Mouse (Mus musculus): Measurements from ENCODE around the gene Timp3. TPM values are rescaled to one million over a fixed set of nuclear protein-coding genes. Genes with fewer than 3 reads are reported as not detected.

Gene Timp3
- polyA plus RNA-seq, 1 experiment: 25.3 TPM

DNA sequence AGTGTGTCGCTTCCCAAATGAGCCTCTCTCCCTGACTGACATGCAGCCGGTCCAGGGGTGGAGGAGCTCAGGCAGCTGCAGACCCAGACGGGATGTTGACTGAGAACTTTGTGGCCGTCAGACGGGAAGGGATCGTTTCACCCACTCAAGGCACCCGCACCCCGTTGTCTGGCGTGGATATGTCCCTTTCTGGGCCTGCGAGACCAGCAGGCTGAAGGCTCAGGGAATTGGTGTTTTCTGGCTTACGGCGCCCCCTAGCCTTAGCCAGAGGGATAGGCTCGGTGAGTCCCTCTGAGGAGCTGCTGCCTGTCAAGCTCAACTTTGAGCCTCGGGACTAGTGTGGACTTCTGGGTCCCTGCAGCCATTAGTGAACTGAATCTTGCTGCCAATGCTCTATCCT lies 4.1 kb upstream of the Timp3 start:
- Histone ChIP-seq H3K4me1 (ENCODE audit: control insufficient read depth, insufficient read depth, insufficient read length) (no peaks in the 10 kb centered on the region), H3K36me3 (ENCODE audit: control insufficient read depth, insufficient read depth, low read length) (no peaks in the 10 kb centered on the region), H3K27me3 (ENCODE audit: control insufficient read depth, insufficient read depth, low read length) (peaks cover 6% of the 10 kb centered on the region; the same call in 1 of the 2 replicates), H3K27ac (ENCODE audit: insufficient read depth, low read length) (no peak overlapping the region), H3K4me3 (ENCODE audit: extremely low read depth, insufficient read depth, insufficient read length) (no peak overlapping the region)
- WGBS: 3% methylated on average over 14 of the region's 14 CpGs
- DNase-seq (ENCODE audit: low read depth in 1 of 2, low spot score in 2 of 2): peak in 1 of 2 experiments; percentile 34
- TF ChIP-seq CTCF (IDR thresholded peaks at IDR 0.05; ENCODE audit: extremely low read depth, insufficient read depth, insufficient read length, insufficient replicate concordance): peak; percentile 56; the same call in 1 of the 2 replicates
- TF ChIP-seq POLR2A (IDR thresholded peaks at IDR 0.05; ENCODE audit: low read depth, low read length): no peak

DNA sequence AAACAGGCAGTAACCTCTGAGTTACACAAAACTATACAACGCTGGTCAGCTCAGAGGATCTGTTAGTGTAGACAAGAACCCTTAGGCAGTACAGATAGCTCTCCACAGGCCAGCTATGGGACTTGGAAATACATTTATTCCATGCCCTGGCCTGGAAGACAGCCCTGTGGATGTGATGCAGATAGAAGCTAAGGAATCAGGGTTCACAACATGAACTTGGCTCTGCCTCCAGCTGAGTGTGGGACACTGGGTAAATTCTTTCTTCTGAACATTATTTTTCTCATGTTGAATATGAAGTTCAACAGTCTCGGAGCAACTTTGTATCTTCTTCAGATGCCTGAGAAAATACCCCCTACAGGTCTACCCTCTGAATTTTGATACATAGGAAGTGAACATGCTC lies 2.9 kb upstream of the Timp3 start:
- TF ChIP-seq POLR2A (IDR thresholded peaks at IDR 0.05; ENCODE audit: low read depth, low read length): no peak
- TF ChIP-seq CTCF (IDR thresholded peaks at IDR 0.05; ENCODE audit: extremely low read depth, insufficient read depth, insufficient read length, insufficient replicate concordance): no peak
- no peaks in the 10 kb centered on the region for H3K4me1 ChIP-seq (ENCODE audit: control insufficient read depth, insufficient read depth, insufficient read length)

DNA sequence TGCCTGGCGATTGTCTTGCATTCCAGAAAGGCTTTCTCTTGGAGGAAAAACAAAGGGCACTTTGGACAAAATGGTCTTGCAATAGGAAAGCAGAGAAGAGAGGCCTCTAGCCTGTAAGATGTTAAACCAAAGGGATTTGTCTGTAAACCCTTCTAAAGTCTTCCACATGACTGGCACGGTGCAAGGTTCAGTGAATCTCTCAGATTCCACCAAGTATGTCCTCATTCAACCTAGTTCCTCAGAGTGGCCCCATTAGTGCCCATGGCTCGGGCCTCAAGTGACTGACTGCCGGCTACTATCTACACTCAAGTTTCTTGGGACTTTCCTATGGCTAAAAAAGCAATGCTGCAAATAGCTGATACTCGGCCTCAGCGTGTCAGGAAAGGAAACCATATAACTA lies 1.8 kb upstream of the Timp3 start:
- TF ChIP-seq POLR2A (IDR thresholded peaks at IDR 0.05; ENCODE audit: low read depth, low read length) (no peak), CTCF (IDR thresholded peaks at IDR 0.05; ENCODE audit: extremely low read depth, insufficient read depth, insufficient read length, insufficient replicate concordance) (no peak)
- no peak overlapping the region for H3K4me3 ChIP-seq (ENCODE audit: extremely low read depth, insufficient read depth, insufficient read length)
- WGBS: 89% methylated on average over 6 of the region's 6 CpGs
- no peaks in the 10 kb centered on the region for H3K36me3 ChIP-seq (ENCODE audit: control insufficient read depth, insufficient read depth, low read length)
- H3K4me1 ChIP-seq (ENCODE audit: control insufficient read depth, insufficient read depth, insufficient read length): no peaks in the 10 kb centered on the region
- H3K27me3 ChIP-seq (ENCODE audit: control insufficient read depth, insufficient read depth, low read length): peaks cover 6% of the 10 kb centered on the region; the same call in 1 of the 2 replicates
- no peak overlapping the region for H3K27ac ChIP-seq (ENCODE audit: insufficient read depth, low read length)
- no peak for DNase-seq (ENCODE audit: low read depth in 1 of 2, low spot score in 2 of 2)

More for the DNA sequence above, 2.9 kb upstream of the Timp3 start:
- Histone ChIP-seq H3K27ac (ENCODE audit: insufficient read depth, low read length) (no peak overlapping the region), H3K27me3 (ENCODE audit: control insufficient read depth, insufficient read depth, low read length) (peaks cover 6% of the 10 kb centered on the region; the same call in 1 of the 2 replicates), H3K4me3 (ENCODE audit: extremely low read depth, insufficient read depth, insufficient read length) (no peak overlapping the region), H3K36me3 (ENCODE audit: control insufficient read depth, insufficient read depth, low read length) (no peaks in the 10 kb centered on the region)
- WGBS: 89% methylated on average over 2 of the region's 2 CpGs
- no peak for DNase-seq (ENCODE audit: low read depth in 1 of 2, low spot score in 2 of 2)

DNA sequence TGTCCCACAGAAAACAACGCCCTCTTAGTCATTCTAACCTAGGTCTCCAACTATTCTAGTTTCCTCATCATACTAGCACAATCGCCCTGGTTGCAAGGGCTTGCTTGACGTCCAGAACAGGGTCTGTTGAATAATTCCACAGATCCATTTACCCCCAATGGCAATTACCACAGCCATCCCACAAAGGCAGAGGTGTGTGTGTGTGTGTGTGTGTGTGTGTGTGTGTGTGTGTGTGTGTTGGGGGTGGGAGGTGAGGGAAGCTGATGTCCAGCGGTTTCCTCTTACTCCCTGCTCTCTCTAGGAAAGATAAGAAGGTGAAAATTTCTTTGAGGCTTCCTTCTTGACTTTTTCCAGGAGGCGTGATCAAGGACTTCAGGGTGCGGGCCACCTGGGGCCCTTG lies 377 bp upstream of the Timp3 start:
- Histone ChIP-seq H3K27ac (ENCODE audit: insufficient read depth, low read length) (no peak overlapping the region), H3K4me3 (ENCODE audit: extremely low read depth, insufficient read depth, insufficient read length) (no peak overlapping the region), H3K27me3 (ENCODE audit: control insufficient read depth, insufficient read depth, low read length) (peaks cover 6% of the 10 kb centered on the region; the same call in 1 of the 2 replicates), H3K36me3 (ENCODE audit: control insufficient read depth, insufficient read depth, low read length) (no peaks in the 10 kb centered on the region), H3K4me1 (ENCODE audit: control insufficient read depth, insufficient read depth, insufficient read length) (no peaks in the 10 kb centered on the region)
- 67% methylated on average over 6 of the region's 6 CpGs for WGBS
- TF ChIP-seq POLR2A (IDR thresholded peaks at IDR 0.05; ENCODE audit: low read depth, low read length) (no peak), CTCF (IDR thresholded peaks at IDR 0.05; ENCODE audit: extremely low read depth, insufficient read depth, insufficient read length, insufficient replicate concordance) (no peak)
- DNase-seq (ENCODE audit: low read depth in 1 of 2, low spot score in 2 of 2): no peak

DNA sequence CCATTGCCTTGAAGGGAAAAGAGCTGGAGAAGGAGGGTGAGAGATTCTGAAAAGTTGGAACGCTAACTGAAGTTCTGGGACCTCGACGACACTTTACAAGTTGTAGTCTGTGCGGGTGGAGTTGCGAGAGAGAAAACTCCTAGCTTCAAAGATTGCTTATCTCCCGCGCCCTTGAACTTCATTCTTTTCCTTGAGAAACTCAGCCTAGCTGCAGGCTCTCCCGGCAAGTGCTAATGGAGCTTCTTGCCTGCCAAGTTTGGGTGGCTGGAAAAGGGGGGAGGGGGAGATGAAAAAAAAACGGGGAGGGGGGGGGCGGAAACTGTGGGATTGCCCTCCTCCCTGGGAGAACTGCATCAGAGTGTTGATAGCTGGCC lies 932 bp downstream of the Timp3 start:
- no peak for TF ChIP-seq CTCF (IDR thresholded peaks at IDR 0.05; ENCODE audit: extremely low read depth, insufficient read depth, insufficient read length, insufficient replicate concordance)
- TF ChIP-seq POLR2A (IDR thresholded peaks at IDR 0.05; ENCODE audit: low read depth, low read length): no peak
- Histone ChIP-seq H3K27ac (ENCODE audit: insufficient read depth, low read length) (0 out of 2 replicates have a peak overlapping the region, but pooled peaks have one; percentile 4), H3K27me3 (ENCODE audit: control insufficient read depth, insufficient read depth, low read length) (peaks cover 6% of the 10 kb centered on the region; the same call in 1 of the 2 replicates), H3K4me3 (ENCODE audit: extremely low read depth, insufficient read depth, insufficient read length) (peak overlapping the region; percentile 49), H3K4me1 (ENCODE audit: control insufficient read depth, insufficient read depth, insufficient read length) (no peaks in the 10 kb centered on the region), H3K36me3 (ENCODE audit: control insufficient read depth, insufficient read depth, low read length) (no peaks in the 10 kb centered on the region)
- no peak for DNase-seq (ENCODE audit: low read depth in 1 of 2, low spot score in 2 of 2)
- 19% methylated on average over 10 of the region's 10 CpGs for WGBS

DNA sequence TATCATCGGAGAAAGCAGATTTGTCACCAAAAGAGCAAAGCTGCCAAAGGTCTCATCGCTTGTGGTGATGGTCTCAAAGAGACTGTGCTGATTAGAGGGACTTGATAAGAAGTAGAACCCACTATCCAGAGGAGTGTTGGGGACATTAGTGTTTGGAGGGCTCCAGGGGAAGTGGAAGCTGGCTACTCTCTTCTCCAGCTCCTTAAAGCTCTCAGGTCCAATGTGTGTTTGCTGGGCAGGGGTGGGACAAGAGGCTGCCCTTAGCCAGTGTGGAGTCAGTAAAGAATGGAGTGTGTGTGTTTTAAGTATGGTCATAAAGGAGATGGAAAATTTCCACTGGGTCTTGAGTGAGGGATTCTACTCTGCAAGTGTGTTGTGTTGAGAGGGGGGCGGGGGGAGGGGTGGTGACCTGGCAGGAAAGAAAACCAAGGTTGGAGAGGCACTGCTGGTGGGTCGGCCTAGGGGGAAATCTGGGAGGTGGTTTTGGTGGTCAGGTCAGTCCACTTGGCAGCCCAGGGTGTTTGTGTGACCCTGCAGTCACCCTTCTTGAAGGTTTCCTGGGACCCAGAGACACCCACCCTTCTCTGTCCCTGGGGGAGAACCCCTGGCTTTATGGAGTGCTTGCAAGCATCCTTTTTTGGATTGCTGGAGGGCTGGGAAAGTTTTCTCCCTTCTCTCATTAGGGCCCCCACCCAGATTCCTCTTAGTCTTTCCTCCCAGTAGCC lies 1.6 kb downstream of the Timp3 start:
- Histone ChIP-seq H3K4me3 (ENCODE audit: extremely low read depth, insufficient read depth, insufficient read length) (peak overlapping the region; percentile 49; the same call in 1 of the 2 replicates), H3K4me1 (ENCODE audit: control insufficient read depth, insufficient read depth, insufficient read length) (no peaks in the 10 kb centered on the region), H3K27ac (ENCODE audit: insufficient read depth, low read length) (peak overlapping the region; percentile 33; the same call in 1 of the 2 replicates), H3K27me3 (ENCODE audit: control insufficient read depth, insufficient read depth, low read length) (peaks cover 6% of the 10 kb centered on the region; the same call in 1 of the 2 replicates), H3K36me3 (ENCODE audit: control insufficient read depth, insufficient read depth, low read length) (no peaks in the 10 kb centered on the region)
- no peak for TF ChIP-seq CTCF (IDR thresholded peaks at IDR 0.05; ENCODE audit: extremely low read depth, insufficient read depth, insufficient read length, insufficient replicate concordance)
- TF ChIP-seq POLR2A (IDR thresholded peaks at IDR 0.05; ENCODE audit: low read depth, low read length): no peak
- WGBS: 65% methylated on average over 4 of the region's 4 CpGs
- no peak for DNase-seq (ENCODE audit: low read depth in 1 of 2, low spot score in 2 of 2)

DNA sequence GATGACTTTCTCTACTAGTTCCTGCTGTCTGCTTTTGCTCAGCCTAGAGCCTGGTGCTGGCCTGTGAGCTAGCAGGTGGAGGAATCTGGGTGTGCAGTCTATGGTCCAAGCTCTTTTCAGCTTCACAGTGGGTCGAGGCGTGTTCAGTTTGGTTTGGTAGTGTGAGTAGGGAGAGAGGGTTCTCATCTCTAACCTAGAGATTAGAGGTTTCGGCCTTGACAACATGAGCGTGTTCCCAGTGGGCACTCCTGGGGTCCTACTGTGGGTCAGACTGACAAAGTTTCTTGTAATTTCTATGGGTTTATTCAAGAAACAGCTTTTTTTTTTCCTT lies 2.1 kb downstream of the Timp3 start:
- H3K27ac ChIP-seq (ENCODE audit: insufficient read depth, low read length): peak overlapping the region; percentile 33
- no peak for DNase-seq (ENCODE audit: low read depth in 1 of 2, low spot score in 2 of 2)
- 0 out of 2 replicates have a peak overlapping the region, but pooled peaks have one; percentile 35 for H3K4me3 ChIP-seq (ENCODE audit: extremely low read depth, insufficient read depth, insufficient read length)
- H3K27me3 ChIP-seq (ENCODE audit: control insufficient read depth, insufficient read depth, low read length): peaks cover 6% of the 10 kb centered on the region; the same call in 1 of the 2 replicates
- 72% methylated on average over 4 of the region's 4 CpGs for WGBS
- H3K36me3 ChIP-seq (ENCODE audit: control insufficient read depth, insufficient read depth, low read length): no peaks in the 10 kb centered on the region
- no peak for TF ChIP-seq POLR2A (IDR thresholded peaks at IDR 0.05; ENCODE audit: low read depth, low read length)
- no peak for TF ChIP-seq CTCF (IDR thresholded peaks at IDR 0.05; ENCODE audit: extremely low read depth, insufficient read depth, insufficient read length, insufficient replicate concordance)
- H3K4me1 ChIP-seq (ENCODE audit: control insufficient read depth, insufficient read depth, insufficient read length): no peaks in the 10 kb centered on the region
